ENCODE assay signal across 6 mouse cellular contexts in genomic region chr15:81847861-81848260, GRCm38 (mm10).
"Had no signal": no experiment of that assay in that cellular context is flagged by ENCODE, and none has a peak within 500 bp of the region (broad histone marks: within the 10 kb centered on the region; RNA-seq: fewer than 3 reads in every experiment).

No protein-coding gene starts in this region.

- H3K4me2 ChIP-seq: kidney, embryonic 15.5 days; limb, embryonic 15.5 days; neural tube, embryonic 12.5 days had no signal

- H3K9ac ChIP-seq: kidney, embryonic 15.5 days; limb, embryonic 15.5 days; liver, embryonic 14.5 days; neural tube, embryonic 12.5 days had no signal

- H3K4me3 ChIP-seq: kidney, embryonic 15.5 days; limb, embryonic 15.5 days; midbrain, embryonic 10.5 days; myocyte; neural tube, embryonic 12.5 days had no signal

- H3K27me3 ChIP-seq: kidney, embryonic 15.5 days; limb, embryonic 15.5 days; neural tube, embryonic 12.5 days had no signal

- H3K27ac ChIP-seq: kidney, embryonic 15.5 days; limb, embryonic 15.5 days; liver, embryonic 14.5 days; midbrain, embryonic 10.5 days; neural tube, embryonic 12.5 days had no signal

- H3K9me3 ChIP-seq: kidney, embryonic 15.5 days; limb, embryonic 15.5 days; midbrain, embryonic 10.5 days; neural tube, embryonic 12.5 days had no signal

- H3K4me1 ChIP-seq: limb, embryonic 15.5 days; neural tube, embryonic 12.5 days had no signal
